Mouse (Mus musculus) E14TG2a.4 (cell line): ENCODE measurements at regions not wholly inside any gene's neighbourhood (a gene's known extent, or its start where the extent isn't known, plus 50 kb on each side); places are given as distances from the start of the nearest gene placed in this dataset.

ENCODE experiments used
- CTCF ChIP-seq: conservative IDR thresholded peaks from 2 replicates; pipeline ENCODE4 v1.5.1; 2014; ENCODE audit warnings: low read length
- NANOG ChIP-seq: IDR thresholded peaks from 2 replicates; pipeline ENCODE4 v1.6.1; 2014; ENCODE audit warnings: borderline replicate concordance, low read length, mixed read lengths
- POU5F1 ChIP-seq: IDR thresholded peaks from 2 replicates; pipeline ENCODE4 v1.6.1; 2014; ENCODE audit warnings: low read length, borderline replicate concordance

GRCm38 (mm10) chr9:84360484-84360883, 435.5 kb downstream of the Bckdhb start:
- TF ChIP-seq CTCF = no peak
- no peak for TF ChIP-seq NANOG
- no peak for TF ChIP-seq POU5F1
